Mouse (Mus musculus): ENCODE data around the gene Limch1. TPM values are rescaled to one million over a fixed set of nuclear protein-coding genes. Genes with fewer than 3 reads are reported as not detected.

Limch1 gene
- polyA plus RNA-seq, 1 experiment: 15.7 TPM

DNA sequence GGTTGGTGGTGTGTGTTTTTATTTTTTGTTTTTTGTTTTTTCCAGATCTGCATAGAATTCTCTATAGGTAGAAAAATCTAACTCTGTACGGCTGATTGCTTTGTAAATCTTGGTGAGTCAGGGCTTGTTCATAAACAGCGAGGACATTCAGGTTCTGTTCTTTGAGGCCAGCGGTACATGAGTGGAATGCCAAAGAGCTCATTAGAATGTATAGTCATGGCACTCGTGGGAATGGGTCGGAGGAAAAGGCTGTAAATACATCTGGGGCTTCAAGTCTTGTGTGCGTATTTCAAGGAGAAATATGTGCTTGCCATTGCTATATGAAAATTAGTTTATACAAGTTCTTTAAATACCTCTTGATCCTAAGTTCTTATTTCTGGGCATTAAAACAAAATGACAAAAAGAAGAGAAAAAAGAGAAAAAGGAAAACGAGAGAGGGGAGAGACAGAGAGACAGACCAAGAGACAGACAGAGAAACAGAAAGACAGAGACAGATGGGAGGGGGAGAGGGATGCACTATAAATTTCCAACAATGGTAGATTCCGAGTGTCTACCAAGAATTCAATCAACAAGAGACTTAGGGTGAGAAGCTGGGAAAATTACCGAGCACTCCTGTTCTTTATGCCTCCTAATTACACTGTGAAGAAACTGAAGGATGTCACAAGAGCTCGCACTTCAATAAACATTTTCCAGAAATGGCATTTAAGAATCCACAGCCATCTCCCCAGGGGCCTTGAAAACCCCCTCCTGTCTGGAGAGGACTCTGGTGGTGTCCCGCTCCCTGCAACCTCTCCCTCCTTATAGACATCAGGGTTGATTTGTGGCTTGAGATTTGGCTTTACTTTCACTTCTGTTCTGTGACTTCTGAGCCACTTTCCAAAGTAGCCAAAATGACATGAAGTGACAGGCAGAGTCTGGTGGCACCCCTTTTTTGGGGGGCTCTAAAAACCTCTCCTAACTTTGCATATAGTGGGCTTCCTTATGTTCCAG, 173.0 kb downstream of the Limch1 start:
- no peak for TF ChIP-seq EP300 (IDR thresholded peaks at IDR 0.05; ENCODE audit: insufficient read depth, low read depth, low read length)
- no peaks in the 10 kb centered on the region for H3K4me1 ChIP-seq (ENCODE audit: control insufficient read depth, insufficient read depth, low read length)
- no peak overlapping the region for H3K27ac ChIP-seq (ENCODE audit: insufficient read depth, low read length)

GRCm38 (mm10) chr5:66922582-66922981, 177.0 kb downstream of the Limch1 start:
- Histone ChIP-seq H3K9me3 (replicated peaks; ENCODE audit: control insufficient read depth, insufficient read depth, low read length, poor library complexity, severe bottlenecking) (no peaks in the 10 kb centered on the region), H3K27me3 (ENCODE audit: control insufficient read depth, insufficient read depth, low read length, poor library complexity, severe bottlenecking) (no peaks in the 10 kb centered on the region), H3K36me3 (ENCODE audit: control insufficient read depth, insufficient read depth, low read length, poor library complexity, severe bottlenecking) (no peaks in the 10 kb centered on the region), H3K4me3 (ENCODE audit: low read depth, low read length) (no peak overlapping the region), H3K4me1 (ENCODE audit: control insufficient read depth, insufficient read depth, low read length) (no peaks in the 10 kb centered on the region), H3K27ac (ENCODE audit: insufficient read depth, low read length) (no peak overlapping the region), H3K9ac (ENCODE audit: low read depth, poor library complexity, severe bottlenecking) (no peak overlapping the region)
- TF ChIP-seq EP300 (IDR thresholded peaks at IDR 0.05; ENCODE audit: insufficient read depth, low read depth, low read length) (no peak), POLR2A (IDR thresholded peaks at IDR 0.05; ENCODE audit: insufficient read depth, low read length) (no peak), CTCF (IDR thresholded peaks at IDR 0.05; ENCODE audit: low read depth, low read length) (no peak)

More for the DNA sequence above, 173.0 kb downstream of the Limch1 start:
- Histone ChIP-seq H3K27me3 (ENCODE audit: control insufficient read depth, insufficient read depth, low read length, poor library complexity, severe bottlenecking) (no peaks in the 10 kb centered on the region), H3K36me3 (ENCODE audit: control insufficient read depth, insufficient read depth, low read length, poor library complexity, severe bottlenecking) (no peaks in the 10 kb centered on the region), H3K9ac (ENCODE audit: low read depth, poor library complexity, severe bottlenecking) (no peak overlapping the region), H3K9me3 (replicated peaks; ENCODE audit: control insufficient read depth, insufficient read depth, low read length, poor library complexity, severe bottlenecking) (no peaks in the 10 kb centered on the region), H3K4me3 (ENCODE audit: low read depth, low read length) (no peak overlapping the region)

GRCm38 (mm10) chr5:66929291-66929690, 183.7 kb downstream of the Limch1 start:
- Histone ChIP-seq H3K27ac (ENCODE audit: insufficient read depth, low read length) (no peak overlapping the region), H3K27me3 (ENCODE audit: control insufficient read depth, insufficient read depth, low read length, poor library complexity, severe bottlenecking) (no peaks in the 10 kb centered on the region), H3K9ac (ENCODE audit: low read depth, poor library complexity, severe bottlenecking) (no peak overlapping the region), H3K4me3 (ENCODE audit: low read depth, low read length) (no peak overlapping the region), H3K36me3 (ENCODE audit: control insufficient read depth, insufficient read depth, low read length, poor library complexity, severe bottlenecking) (no peaks in the 10 kb centered on the region), H3K4me1 (ENCODE audit: control insufficient read depth, insufficient read depth, low read length) (no peaks in the 10 kb centered on the region), H3K9me3 (replicated peaks; ENCODE audit: control insufficient read depth, insufficient read depth, low read length, poor library complexity, severe bottlenecking) (no peaks in the 10 kb centered on the region)
- TF ChIP-seq EP300 (IDR thresholded peaks at IDR 0.05; ENCODE audit: insufficient read depth, low read depth, low read length): no peak
- TF ChIP-seq POLR2A (IDR thresholded peaks at IDR 0.05; ENCODE audit: insufficient read depth, low read length): no peak
- TF ChIP-seq CTCF (IDR thresholded peaks at IDR 0.05; ENCODE audit: low read depth, low read length): no peak

DNA sequence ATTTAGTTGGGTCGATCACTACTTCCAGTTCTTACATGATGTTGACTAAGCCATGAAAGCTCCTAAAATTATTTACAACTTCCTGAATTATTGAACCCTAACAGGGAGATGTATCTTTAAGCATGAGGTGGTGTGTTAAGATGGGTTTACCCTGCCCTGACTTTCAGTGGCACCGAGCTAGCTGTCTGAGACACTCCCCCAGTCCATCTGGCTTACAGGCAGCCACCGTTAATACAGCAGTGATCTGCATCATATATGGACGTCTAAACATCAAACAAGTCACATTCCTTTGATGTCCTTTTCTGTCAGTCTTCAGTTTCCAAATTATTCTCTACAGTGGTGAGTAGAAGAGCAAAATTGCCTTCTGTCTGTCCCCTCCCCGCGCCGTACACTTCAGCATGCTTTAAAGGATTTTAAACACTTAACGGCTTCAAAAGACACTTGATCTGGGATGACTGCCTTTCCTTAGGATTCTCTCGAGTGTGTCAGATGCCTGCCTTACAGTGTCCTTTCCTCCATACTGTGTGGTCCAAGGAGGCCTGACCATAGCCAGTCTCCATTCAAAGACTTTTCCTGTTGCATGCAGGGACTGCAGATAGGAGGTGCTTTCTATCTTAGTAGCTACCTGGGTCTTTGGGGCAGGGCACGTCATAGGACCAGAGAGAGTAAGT, 187.6 kb downstream of the Limch1 start:
- no peak for TF ChIP-seq POLR2A (IDR thresholded peaks at IDR 0.05; ENCODE audit: insufficient read depth, low read length)
- no peak for TF ChIP-seq CTCF (IDR thresholded peaks at IDR 0.05; ENCODE audit: low read depth, low read length)
- no peak for TF ChIP-seq EP300 (IDR thresholded peaks at IDR 0.05; ENCODE audit: insufficient read depth, low read depth, low read length)
- H3K4me3 ChIP-seq (ENCODE audit: low read depth, low read length): no peak overlapping the region
- no peak overlapping the region for H3K27ac ChIP-seq (ENCODE audit: insufficient read depth, low read length)
- H3K27me3 ChIP-seq (ENCODE audit: control insufficient read depth, insufficient read depth, low read length, poor library complexity, severe bottlenecking): no peaks in the 10 kb centered on the region
- H3K36me3 ChIP-seq (ENCODE audit: control insufficient read depth, insufficient read depth, low read length, poor library complexity, severe bottlenecking): no peaks in the 10 kb centered on the region
- no peaks in the 10 kb centered on the region for H3K4me1 ChIP-seq (ENCODE audit: control insufficient read depth, insufficient read depth, low read length)
- no peak overlapping the region for H3K9ac ChIP-seq (ENCODE audit: low read depth, poor library complexity, severe bottlenecking)
- H3K9me3 ChIP-seq (replicated peaks; ENCODE audit: control insufficient read depth, insufficient read depth, low read length, poor library complexity, severe bottlenecking): no peaks in the 10 kb centered on the region

- no peaks in the 10 kb centered on the region for H3K36me3 ChIP-seq (ENCODE audit: control insufficient read depth, insufficient read depth, low read length, poor library complexity, severe bottlenecking)
- no peaks in the 10 kb centered on the region for H3K4me1 ChIP-seq (ENCODE audit: control insufficient read depth, insufficient read depth, low read length)
- no peaks in the 10 kb centered on the region for H3K27me3 ChIP-seq (ENCODE audit: control insufficient read depth, insufficient read depth, low read length, poor library complexity, severe bottlenecking)
- H3K9ac ChIP-seq (ENCODE audit: low read depth, poor library complexity, severe bottlenecking): no peak overlapping the region
- H3K9me3 ChIP-seq (replicated peaks; ENCODE audit: control insufficient read depth, insufficient read depth, low read length, poor library complexity, severe bottlenecking): no peaks in the 10 kb centered on the region
- H3K4me3 ChIP-seq (ENCODE audit: low read depth, low read length): no peak overlapping the region
- H3K27ac ChIP-seq (ENCODE audit: insufficient read depth, low read length): no peak overlapping the region
- no peak for TF ChIP-seq CTCF (IDR thresholded peaks at IDR 0.05; ENCODE audit: low read depth, low read length)
- TF ChIP-seq POLR2A (IDR thresholded peaks at IDR 0.05; ENCODE audit: insufficient read depth, low read length): no peak
- TF ChIP-seq EP300 (IDR thresholded peaks at IDR 0.05; ENCODE audit: insufficient read depth, low read depth, low read length): no peak
Measured at GRCm38 (mm10) chr5:66934585-66934984, 189.0 kb downstream of the Limch1 start.

DNA sequence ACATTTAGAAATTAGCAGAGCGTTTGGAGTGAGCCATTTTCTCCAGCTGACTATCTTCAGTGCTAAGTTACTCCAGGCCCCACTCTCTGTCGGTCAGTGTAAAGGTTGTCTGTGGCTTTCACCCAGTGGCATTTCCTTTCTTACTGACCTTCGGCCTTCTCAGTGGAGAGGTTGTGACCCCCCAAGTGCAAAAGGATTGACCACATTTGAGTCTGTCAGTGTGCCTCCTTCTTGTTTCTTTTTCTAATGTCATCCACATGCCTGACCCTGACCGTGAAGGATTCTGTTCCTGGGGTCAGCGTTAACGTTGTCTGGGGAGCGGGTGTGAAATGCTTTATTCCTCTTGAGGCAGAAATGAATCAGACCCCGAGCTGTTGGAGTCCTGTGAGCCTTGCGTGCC, 191.7 kb downstream of the Limch1 start:
- Histone ChIP-seq H3K36me3 (ENCODE audit: control insufficient read depth, insufficient read depth, low read length, poor library complexity, severe bottlenecking) (no peaks in the 10 kb centered on the region), H3K4me1 (ENCODE audit: control insufficient read depth, insufficient read depth, low read length) (no peaks in the 10 kb centered on the region), H3K9ac (ENCODE audit: low read depth, poor library complexity, severe bottlenecking) (no peak overlapping the region), H3K27ac (ENCODE audit: insufficient read depth, low read length) (no peak overlapping the region), H3K9me3 (replicated peaks; ENCODE audit: control insufficient read depth, insufficient read depth, low read length, poor library complexity, severe bottlenecking) (no peaks in the 10 kb centered on the region), H3K27me3 (ENCODE audit: control insufficient read depth, insufficient read depth, low read length, poor library complexity, severe bottlenecking) (no peaks in the 10 kb centered on the region), H3K4me3 (ENCODE audit: low read depth, low read length) (no peak overlapping the region)
- TF ChIP-seq CTCF (IDR thresholded peaks at IDR 0.05; ENCODE audit: low read depth, low read length) (no peak), EP300 (IDR thresholded peaks at IDR 0.05; ENCODE audit: insufficient read depth, low read depth, low read length) (no peak), POLR2A (IDR thresholded peaks at IDR 0.05; ENCODE audit: insufficient read depth, low read length) (no peak)
